Mouse (Mus musculus): ENCODE measurements around the gene Dlk2.

DNA sequence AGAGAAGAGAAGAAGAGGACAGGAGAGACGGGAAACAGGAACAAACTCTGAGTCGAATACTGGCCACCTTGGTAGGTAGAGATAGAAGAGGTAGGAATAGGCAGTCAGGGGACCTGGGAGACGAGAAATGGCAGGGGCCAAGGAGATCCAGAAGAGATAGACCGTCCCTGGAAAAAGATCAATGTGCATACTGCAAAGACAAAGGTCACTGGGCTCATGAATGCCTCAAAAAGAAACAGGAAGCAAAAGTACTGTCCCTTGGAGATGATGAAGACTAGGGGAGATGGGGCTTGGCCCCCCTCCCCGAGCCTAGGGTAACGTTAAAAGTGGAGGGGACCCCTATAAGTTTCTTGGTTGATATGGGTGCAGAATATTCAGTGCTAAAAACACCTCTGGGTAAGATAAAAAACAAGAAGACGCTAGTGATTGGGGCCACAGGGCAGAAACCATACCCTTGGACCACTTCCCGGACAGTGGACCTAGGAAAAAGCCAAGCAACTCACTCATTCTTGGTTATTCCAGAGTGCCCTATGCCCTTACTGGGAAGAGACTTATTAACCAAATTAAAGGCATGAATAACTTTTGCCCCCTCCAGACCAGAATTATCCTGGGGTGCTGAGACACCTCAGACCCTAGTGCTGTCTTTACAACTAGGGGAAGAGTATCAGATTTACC is 53.9 kb downstream of the Dlk2 start:
- no peak for TF ChIP-seq CTCF (IDR thresholded peaks at IDR 0.05; ENCODE audit: borderline replicate concordance, control insufficient read depth, extremely low read depth, insufficient read depth, low read length, poor library complexity)
- TF ChIP-seq POLR2A (IDR thresholded peaks at IDR 0.05; ENCODE audit: control insufficient read depth, extremely low read depth, insufficient read depth, low read length, poor library complexity), result no peak

Data from thymus, adult 2 months (tissue).